Mouse (Mus musculus) gastrocnemius, adult 8-10 months (tissue): ENCODE results near the gene Cacna1b. TPM values are rescaled to one million over a fixed set of nuclear protein-coding genes. Genes with fewer than 3 reads are reported as not detected.

Experiments
- DNase-seq, 2 experiments: peaks; one replicate each; pipeline ENCODE4 v3.0.0; 2022; ENCODE audit warnings: low spot score in 2 of 2
- total RNA-seq, 4 experiments: library from RNA; stranded (reverse); gene quantifications; 2 replicates each; pipeline ENCODE4 v1.2.4; 2022

The Cacna1b gene
- total RNA-seq, 4 experiments from 2014 or later = not detected

GRCm38 (mm10) chr2:24553962-24554361, 209.0 kb downstream of the Cacna1b start:
- DNase-seq = no peak

Other genes with a start within 250 kb of the Cacna1b start
- gene Ehmt1, start 156.5 kb upstream of the Cacna1b start, total RNA-seq = 10 to 100 TPM; 17.6 to 24.3 (median 22.1) TPM
- 1 to 10 TPM; 1.2 to 3.3 (median 2.2) TPM for gene Arrdc1, start 172.1 kb upstream of the Cacna1b start, total RNA-seq
- gene Zmynd19, start 186.6 kb upstream of the Cacna1b start, total RNA-seq = 10 to 100 TPM; 19.9 to 24.0 (median 23.1) TPM
- 1 to 10 TPM; 3.8 to 4.3 (median 4.2) TPM for gene Dph7, start 199.2 kb upstream of the Cacna1b start, total RNA-seq
- gene Mrpl41, start 211.9 kb upstream of the Cacna1b start, total RNA-seq = 10 to 100 TPM; 33.0 to 39.9 (median 34.9) TPM
- 10 to 100 TPM; 32.8 to 48.4 (median 40.4) TPM for gene Pnpla7, start 212.9 kb upstream of the Cacna1b start, total RNA-seq